Mouse (Mus musculus) spleen, adult 2 months (tissue): ENCODE measurements at regions not wholly inside any gene's neighbourhood (a gene's known extent, or its start where the extent isn't known, plus 50 kb on each side); places are given as distances from the start of the nearest gene placed in this dataset.

Experiments used
- CTCF ChIP-seq: fragments of 200-500 bp; IDR thresholded peaks from 2 replicates; pipeline ENCODE4 v1.5.1; 2011; ENCODE audit warnings: mild to moderate bottlenecking, inconsistent platforms; ENCODE audit not compliant: insufficient read depth, insufficient read length, insufficient replicate concordance; ENCODE audit errors: extremely low read depth
- POLR2A ChIP-seq: fragments of 200-500 bp; IDR thresholded peaks from 2 replicates; pipeline ENCODE4 v1.6.1; 2011; ENCODE audit warnings: low read depth, low read length, inconsistent platforms

GRCm38 (mm10) chr9:41326772-41327560, 165.5 kb upstream of the Ubash3b start:
- TF ChIP-seq CTCF (no peak), POLR2A (no peak)
